Mouse (Mus musculus): ENCODE data around the gene Unc5b.

- TF ChIP-seq CTCF (IDR thresholded peaks at IDR 0.05; ENCODE audit: low read depth): no peak
- TF ChIP-seq EP300 (IDR thresholded peaks at IDR 0.05; ENCODE audit: low read depth): no peak
These were observed 31.3 kb upstream of the Unc5b start for GRCm38 (mm10) chr10:60862477-60863293.

Data from liver, embryonic 14.5 days (tissue).